Mouse (Mus musculus) brain, embryonic 18.5 days (tissue): ENCODE measurements around the gene Pigx.
"Not testable (repeated sequence)": the region's sequence is repeated elsewhere in the genome, so short reads cannot be mapped to it uniquely, and the experiment has no call there.

Source experiments
- DNase-seq: peaks from one replicate; pipeline ENCODE4 v3.0.0-alpha.2; 2012; ENCODE audit warnings: low read depth, low spot score

Pigx gene

DNA sequence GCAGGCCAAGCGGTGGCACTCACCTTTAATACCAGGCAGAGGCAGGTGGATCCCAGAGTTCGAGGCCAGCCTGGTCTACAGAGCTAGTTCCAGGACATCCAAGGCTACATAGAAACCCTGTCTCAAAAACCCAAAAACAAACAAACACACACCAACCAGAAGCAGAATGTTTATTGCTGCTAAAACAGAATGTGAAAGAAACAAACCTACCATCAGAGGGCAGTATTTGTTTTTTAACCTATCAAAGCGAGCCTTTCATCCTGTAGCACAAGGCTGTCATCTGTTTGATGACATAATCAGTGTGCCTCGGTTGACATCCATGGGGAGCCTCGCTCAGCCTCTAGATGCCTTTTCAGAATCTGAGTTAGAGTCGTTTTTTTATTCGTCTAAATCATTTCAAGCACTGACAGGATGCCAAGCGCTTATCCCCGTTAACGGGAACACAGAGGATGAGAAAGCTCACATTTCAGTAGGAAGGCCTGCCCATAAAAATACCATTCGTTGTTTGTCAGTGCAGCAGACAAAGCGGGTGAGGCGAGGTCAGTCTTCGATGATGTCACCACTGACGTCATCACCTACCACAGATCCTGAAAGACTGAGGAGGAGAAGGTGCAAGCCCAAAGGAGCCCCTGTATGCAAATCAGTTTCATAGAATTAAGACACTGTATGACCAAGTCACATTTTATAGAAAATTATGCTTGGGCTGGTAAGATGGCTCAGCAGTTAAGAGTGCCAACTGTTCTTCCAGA, 11.6 kb upstream of the Pigx start:
- DNase-seq = no peak

DNA sequence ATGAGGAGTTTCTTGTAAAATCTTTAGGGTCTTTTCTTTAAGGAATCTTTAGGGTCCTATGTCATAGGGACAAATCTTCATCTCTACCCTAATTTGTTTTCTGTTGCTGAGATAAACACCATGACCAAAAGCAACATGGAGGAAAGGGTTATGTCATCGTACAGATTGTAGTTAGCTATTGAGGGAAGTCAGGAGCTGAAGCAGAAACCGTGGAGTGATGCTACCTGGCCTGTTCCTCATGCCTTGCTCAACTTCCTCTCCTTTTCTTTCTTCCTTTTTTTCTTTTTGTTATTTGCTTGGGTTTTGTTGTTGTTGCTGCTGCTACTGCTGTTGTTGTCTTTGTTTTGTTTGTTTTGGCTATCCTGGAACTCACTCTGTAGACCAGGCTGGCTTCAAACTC, 9.0 kb upstream of the Pigx start:
- no peak for DNase-seq

DNA sequence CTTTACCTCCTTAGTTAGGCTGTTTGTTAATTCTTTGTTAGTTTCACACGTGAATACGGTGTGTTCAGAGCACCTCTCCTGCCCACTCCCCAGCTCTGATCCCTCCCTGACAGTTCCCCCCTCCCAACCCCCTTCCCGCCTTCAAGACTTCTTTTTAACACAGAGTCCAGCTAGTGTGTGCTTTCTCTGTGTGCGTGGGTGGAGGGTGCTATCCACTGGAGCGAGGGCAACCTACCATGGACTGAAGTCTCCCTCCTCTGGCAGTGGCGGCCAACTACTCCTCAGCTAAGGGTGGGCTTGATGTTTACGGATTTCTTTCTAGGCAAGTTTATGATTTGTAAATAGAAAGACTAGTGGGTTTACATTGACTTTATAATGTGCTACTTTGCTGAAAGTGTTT, 8.6 kb upstream of the Pigx start:
- no peak for DNase-seq

- no peak for DNase-seq
Observed at GRCm38 (mm10) chr16:32107342-32108045, 8.0 kb upstream of the Pigx start.

DNA sequence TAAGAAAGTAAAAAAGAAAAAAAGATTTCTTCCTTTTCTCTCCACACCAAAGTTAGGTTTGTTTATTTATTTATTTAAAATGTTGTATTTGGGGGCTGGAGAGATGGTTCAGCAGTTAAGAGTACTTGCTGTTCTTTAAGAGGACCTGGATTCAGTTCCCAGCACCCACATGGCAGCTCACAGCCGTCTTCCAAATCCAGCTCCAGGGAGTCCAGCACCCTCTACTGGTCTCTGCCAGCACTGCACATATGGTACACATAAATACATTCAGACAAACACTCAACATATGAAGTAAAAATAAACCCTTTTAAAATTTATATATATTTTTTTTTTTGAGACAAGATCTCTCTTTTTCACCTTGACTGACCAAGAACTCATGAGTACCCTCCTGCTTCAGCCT, 6.2 kb upstream of the Pigx start:
- no peak for DNase-seq

DNA sequence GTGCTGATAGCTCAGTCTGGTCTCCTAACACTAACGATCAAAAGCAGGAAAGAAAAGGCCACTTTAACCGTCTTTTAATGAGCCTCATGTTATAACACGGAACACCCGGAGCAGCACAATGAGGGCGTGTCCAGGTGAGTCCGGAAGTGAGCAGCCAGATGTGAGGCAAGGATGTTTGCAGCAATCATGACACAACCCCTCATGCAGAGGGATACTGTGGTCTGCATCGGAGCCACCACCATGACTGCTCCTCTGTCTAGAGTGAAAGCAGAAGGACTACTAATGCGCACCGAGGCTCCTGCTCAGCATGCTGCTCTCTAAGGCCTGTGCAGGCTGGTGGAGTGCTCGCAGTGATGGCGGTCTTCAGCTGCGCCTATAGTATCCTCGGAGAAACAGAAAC, 2.8 kb upstream of the Pigx start:
- DNase-seq = no peak

- no peak for DNase-seq
Observed at GRCm38 (mm10) chr16:32098897-32099637, 473 bp downstream of the Pigx start.

DNA sequence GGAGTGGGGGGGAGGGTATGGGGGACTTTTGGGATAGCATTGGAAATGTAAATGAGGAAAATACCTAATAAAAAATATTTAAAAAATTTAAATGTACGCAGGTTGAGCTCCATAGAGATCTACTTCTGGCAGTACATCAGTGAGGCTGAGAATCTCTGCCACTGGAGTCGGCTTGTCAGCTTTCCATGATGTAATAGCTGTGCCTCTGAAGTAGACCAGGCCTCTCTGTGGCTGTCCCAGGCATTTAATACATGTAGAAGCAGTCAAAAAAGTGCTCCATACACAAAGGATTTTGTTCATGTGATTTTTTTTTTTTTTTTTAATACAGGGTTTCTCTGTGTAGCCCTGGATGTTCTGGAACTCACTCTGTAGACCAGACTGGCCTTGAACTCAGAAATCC, 1.8 kb downstream of the Pigx start:
- DNase-seq = not testable (repeated sequence)

GRCm38 (mm10) chr16:32091466-32091865, 8.1 kb downstream of the Pigx start:
- DNase-seq = no peak

DNA sequence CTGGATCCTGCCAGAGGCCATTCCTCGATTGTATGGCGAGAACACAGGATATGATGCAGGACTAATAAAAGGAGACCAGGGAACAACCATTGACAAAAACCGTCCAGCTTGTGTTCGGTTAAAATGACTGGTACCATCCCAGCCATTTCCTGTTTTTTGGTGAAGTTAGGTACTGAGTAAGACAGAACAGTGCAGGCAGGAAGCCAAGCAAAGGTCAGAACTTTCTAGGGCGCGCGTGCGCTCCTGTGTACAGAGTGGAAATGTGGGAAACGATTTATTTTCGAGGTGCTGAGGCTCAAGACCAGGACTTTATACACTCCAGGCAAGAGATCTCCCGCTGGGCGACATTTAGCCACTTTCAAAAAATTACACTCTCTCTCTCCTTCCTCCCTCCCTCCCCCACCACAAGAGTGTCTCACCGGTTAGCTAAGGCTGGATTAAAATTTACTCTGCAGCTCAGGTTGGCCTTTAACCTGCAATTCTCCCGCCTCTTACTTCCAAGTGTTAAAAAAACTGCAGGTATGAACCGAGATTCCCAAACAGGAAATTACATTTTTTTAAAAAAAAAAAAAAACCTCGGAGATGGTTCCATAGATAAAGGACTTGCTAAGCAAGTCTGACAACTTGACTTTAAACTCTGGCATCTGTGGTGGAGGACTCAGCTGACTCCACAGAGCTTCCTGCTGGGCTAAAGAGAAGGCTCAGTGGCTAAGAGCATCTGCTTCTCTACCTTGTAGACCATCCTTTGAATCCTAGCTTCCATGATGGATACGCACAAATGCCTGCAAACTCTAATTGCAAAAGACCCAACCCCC, 11.7 kb downstream of the Pigx start:
- DNase-seq = no peak

DNA sequence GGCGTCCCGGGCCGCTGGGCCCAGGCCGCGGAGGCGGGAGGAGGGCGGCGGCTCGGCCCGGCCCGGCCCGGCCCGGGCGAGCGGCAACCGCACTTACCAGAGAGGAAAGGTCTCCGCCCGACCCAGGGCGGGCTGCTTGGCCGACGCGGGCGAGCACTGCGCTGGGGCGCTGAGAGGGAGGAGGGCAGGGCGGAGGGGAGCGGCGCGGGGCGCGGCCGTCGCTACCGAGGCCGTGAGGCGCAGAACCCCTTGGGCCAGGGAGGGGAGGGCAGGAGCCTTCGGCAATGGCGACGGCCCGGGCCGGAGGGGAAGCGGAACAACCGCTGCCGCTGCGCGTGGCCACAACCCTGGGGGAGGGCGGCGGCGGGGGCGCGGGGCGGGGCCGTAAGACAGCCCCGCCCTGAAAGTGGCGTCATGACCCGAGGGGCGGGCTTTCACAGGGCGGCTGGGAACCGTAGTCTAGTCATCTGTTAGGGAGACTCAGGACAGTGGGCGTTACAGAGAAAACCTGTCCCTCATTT, 20.5 kb downstream of the Pigx start, which contains the start of gene Pak2:
TSS of gene Pak2 (minus strand) at position 352 of the 521 bp plus-strand sequence.
- peak; percentile 74 for DNase-seq

- no peak for DNase-seq
Observed at GRCm38 (mm10) chr16:32078408-32078990, 21.0 kb downstream of the Pigx start.

GRCm38 (mm10) chr16:32077648-32078407, 21.7 kb downstream of the Pigx start:
- no peak for DNase-seq

DNA sequence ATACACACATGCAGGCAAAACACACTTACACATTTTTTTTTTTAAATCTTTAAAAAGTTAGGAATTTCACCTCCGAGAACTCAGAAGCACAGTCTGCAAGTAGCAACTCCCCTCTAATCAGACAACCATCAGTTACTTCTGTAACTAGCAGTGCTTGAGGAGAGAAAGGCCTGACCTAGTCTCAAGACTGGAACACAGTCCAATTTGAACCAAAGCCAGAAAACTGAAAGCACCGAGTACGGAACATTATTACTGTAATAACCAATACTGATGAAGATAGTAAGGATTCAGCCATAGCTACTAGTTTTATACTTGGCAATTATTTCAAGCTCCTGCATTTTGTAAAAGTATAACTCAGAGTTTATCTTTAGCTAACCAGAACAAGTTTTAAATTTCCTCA, 23.1 kb downstream of the Pigx start:
- DNase-seq = no peak

- no peak for DNase-seq
Observed at GRCm38 (mm10) chr16:32075762-32076161, 23.8 kb downstream of the Pigx start.

DNA sequence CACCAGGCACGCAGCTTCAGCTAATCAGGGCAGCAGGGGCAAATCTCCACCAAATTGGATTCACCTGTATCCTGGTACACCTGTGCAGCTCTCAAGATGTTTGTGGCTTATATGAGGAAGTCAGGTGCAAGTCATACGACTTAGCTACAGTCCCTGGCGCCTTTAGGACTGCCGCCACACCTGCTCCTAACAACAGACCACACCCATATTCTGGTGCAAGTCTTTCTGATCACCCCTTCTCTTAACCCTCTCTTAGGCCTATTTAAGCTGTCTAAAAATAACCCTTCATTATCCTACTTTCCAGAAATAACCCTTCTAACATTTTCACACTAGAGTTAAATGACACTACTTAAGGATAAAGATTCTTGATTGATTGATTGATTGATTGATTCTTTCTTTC, 29.5 kb downstream of the Pigx start:
- DNase-seq = not testable (repeated sequence)

- DNase-seq = no peak
Observed at GRCm38 (mm10) chr16:32068389-32069300, 30.9 kb downstream of the Pigx start.

DNA sequence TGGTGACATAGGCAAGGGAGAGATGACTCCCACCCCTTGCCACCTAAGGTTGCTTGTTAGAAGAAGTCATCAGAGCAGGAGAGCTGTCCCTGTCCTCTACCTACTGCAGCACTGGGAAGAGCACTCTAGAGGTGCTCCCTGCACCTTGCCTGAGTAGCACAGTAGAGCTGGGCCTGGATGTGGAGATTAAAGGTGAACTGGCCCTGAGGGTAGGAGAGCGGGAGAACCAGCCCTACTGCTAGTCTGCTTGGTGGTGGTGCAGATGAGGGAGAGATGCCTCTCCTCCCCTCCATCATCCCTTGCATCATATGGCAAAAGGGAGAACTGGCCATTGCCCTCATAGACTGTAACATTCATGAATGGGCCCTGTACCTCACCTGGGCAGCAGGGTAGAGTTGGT, 32.6 kb downstream of the Pigx start:
- no peak for DNase-seq

DNA sequence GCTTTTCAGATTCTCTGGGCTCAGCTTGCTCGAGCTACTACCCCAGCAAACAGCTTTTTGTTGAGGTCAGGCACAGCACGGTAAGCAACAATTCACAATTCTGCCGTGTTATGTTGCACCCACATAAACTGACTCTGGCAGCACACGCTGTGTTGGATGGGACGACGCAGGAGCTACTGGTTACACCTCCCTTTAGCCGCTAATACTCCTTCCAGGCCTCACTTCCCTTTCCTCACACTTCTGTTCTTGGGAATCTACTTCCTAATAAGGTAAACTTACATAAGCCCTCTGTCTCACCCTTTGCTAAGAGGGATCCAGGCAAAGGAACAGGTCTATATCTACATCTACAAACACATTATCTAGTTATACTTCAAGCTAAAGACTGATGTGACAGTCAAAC, 35.6 kb downstream of the Pigx start:
- DNase-seq = no peak
